Mouse (Mus musculus): Measurements from ENCODE around the gene Galnt14. TPM values are rescaled to one million over a fixed set of nuclear protein-coding genes. Genes with fewer than 3 reads are reported as not detected.

Galnt14 gene
- polyA plus RNA-seq, 1 experiment, result 21.5 TPM

DNA sequence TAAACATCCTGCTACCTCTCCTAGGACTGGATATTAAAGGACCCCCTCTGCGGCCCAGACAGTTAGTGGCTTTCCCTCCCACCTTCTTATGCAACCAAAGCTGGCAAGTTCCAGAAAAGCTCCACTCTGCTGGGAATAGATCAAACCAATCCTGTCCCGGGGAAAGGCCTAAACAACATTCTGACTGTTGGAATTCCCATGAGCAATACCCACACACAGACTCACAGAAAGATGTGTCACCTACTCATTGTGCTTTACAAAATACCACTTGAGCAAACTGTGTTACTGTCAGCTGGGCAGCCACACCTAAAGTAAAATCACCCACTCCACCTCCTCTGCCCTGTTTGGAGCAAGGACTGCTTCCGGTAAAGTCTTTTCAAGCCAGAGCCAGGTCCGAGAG is 207.6 kb downstream of the Galnt14 start:
- TF ChIP-seq CTCF (IDR thresholded peaks at IDR 0.05; ENCODE audit: extremely low read depth, insufficient read depth, low read length) (no peak), POLR2A (IDR thresholded peaks at IDR 0.05; ENCODE audit: extremely low read depth, insufficient read depth, low read length) (no peak)
- Histone ChIP-seq H3K4me1 (ENCODE audit: control insufficient read depth, insufficient read depth, low read length) (no peaks in the 10 kb centered on the region), H3K4me3 (ENCODE audit: insufficient read depth, low read length) (no peak overlapping the region), H3K27ac (ENCODE audit: insufficient read depth, low read length) (no peak overlapping the region)

DNA sequence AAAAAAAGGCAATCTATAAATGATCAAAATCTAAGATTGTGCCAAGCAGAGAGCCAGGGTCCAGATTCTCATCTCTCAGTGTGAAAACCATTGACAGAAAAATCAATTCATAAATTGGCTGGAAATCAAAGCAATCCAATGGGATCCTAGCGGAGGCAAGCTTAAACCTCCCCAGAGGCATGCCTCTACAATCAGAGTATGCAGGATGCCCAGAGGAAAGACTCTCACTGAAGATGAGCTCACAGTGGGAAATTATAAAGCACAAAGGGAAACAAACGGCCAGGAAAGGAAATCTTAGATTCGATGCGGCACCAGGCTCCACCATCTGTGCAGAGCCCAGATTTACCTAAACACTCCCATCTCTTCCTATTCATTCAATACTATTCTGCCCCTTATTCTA is 220.7 kb downstream of the Galnt14 start:
- no peak overlapping the region for H3K4me3 ChIP-seq (ENCODE audit: insufficient read depth, low read length)
- no peak for TF ChIP-seq CTCF (IDR thresholded peaks at IDR 0.05; ENCODE audit: extremely low read depth, insufficient read depth, low read length)
- TF ChIP-seq POLR2A (IDR thresholded peaks at IDR 0.05; ENCODE audit: extremely low read depth, insufficient read depth, low read length), result no peak
- H3K4me1 ChIP-seq (ENCODE audit: control insufficient read depth, insufficient read depth, low read length), result no peaks in the 10 kb centered on the region
- H3K27ac ChIP-seq (ENCODE audit: insufficient read depth, low read length), result no peak overlapping the region

DNA sequence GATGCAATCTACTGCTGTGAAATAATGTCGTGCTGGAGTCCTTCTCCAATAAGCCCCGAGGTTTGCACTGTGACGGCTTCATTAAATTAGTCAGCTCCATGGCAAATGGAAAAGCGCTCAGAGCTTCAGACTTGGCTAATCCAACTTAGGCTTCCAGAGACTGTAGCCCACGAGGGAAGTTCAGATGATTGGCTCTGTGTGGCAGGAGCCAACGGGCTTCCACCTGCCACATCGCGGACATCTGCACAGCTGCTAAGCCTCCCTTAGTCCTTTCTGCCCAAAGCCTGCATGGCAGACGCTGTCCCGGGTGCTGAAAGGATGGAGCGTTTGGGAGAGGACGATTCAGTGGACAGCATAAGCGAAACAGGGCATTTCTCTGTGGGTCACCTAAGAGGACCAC is 222.5 kb downstream of the Galnt14 start:
- no peak for TF ChIP-seq CTCF (IDR thresholded peaks at IDR 0.05; ENCODE audit: extremely low read depth, insufficient read depth, low read length)
- no peak for TF ChIP-seq POLR2A (IDR thresholded peaks at IDR 0.05; ENCODE audit: extremely low read depth, insufficient read depth, low read length)
- no peaks in the 10 kb centered on the region for H3K4me1 ChIP-seq (ENCODE audit: control insufficient read depth, insufficient read depth, low read length)
- no peak overlapping the region for H3K4me3 ChIP-seq (ENCODE audit: insufficient read depth, low read length)
- no peak overlapping the region for H3K27ac ChIP-seq (ENCODE audit: insufficient read depth, low read length)

DNA sequence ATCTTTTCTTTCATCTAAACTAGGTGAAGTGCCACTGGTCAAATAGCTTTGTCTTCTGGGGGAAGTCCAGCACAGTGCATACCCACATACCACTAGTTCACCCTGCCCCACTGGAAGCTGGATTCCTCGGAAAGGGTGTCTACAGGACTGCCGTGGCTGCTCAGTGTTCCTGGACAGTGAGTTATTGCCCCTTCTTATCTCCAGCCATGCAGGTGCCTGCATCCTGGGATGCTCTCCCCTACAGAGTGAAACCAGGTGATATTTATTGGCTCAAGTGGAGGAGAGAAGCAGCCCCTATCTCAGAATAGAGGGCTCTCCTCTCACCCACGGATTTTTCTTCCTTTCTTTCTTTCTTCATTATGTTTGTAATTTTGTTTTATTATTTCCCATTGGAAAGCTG is 222.9 kb downstream of the Galnt14 start:
- Histone ChIP-seq H3K4me1 (ENCODE audit: control insufficient read depth, insufficient read depth, low read length) (no peaks in the 10 kb centered on the region), H3K4me3 (ENCODE audit: insufficient read depth, low read length) (no peak overlapping the region), H3K27ac (ENCODE audit: insufficient read depth, low read length) (no peak overlapping the region)
- TF ChIP-seq POLR2A (IDR thresholded peaks at IDR 0.05; ENCODE audit: extremely low read depth, insufficient read depth, low read length) (no peak), CTCF (IDR thresholded peaks at IDR 0.05; ENCODE audit: extremely low read depth, insufficient read depth, low read length) (no peak)

DNA sequence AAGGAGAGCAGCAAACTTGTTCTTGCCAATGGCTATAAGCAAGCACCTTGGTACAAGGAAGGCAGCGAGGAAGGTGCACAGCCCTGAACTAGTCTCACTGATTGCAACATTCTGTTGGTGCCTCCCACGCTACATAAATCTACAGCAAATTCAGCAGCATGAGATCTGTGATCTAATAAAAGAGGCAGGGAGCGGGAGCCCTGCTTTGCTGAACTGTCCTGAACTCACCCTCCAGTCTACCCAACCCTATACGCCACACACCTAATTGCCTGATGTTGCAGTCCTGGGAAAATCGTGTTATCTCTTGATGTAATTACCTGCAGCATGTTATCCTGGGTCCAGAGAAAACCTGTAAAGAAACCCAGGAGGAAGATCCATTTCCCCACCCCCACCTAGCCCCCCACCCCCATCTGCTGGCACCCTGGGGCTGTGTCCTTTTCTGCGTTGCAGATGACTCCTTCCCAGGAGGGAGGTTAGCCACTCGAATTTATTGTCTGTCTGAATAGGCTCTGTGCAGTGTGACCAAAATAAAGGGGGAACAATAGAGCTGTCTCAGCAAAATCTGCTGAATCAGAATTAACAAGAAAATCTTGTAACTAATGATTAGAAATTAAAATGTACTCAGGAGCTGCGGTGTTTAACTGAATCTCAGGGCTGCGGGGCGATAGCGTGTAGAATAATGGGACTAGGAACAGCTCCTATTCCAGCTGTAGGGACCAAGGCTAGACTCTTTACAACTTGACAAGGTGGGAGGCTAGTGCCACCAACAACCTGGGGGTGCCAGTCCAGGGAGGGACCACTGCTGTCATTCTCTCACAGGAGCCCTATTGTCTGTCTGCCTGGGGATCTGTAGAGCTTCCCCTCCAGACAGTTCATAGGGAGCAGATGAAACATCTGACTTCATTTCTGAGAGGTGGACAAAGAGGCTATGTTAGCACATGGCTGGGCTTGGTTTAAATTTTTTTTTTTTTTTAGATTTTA is 232.9 kb downstream of the Galnt14 start:
- H3K4me3 ChIP-seq (ENCODE audit: insufficient read depth, low read length), result no peak overlapping the region
- no peak overlapping the region for H3K27ac ChIP-seq (ENCODE audit: insufficient read depth, low read length)
- TF ChIP-seq POLR2A (IDR thresholded peaks at IDR 0.05; ENCODE audit: extremely low read depth, insufficient read depth, low read length) (no peak), CTCF (IDR thresholded peaks at IDR 0.05; ENCODE audit: extremely low read depth, insufficient read depth, low read length) (no peak)
- no peaks in the 10 kb centered on the region for H3K4me1 ChIP-seq (ENCODE audit: control insufficient read depth, insufficient read depth, low read length)

DNA sequence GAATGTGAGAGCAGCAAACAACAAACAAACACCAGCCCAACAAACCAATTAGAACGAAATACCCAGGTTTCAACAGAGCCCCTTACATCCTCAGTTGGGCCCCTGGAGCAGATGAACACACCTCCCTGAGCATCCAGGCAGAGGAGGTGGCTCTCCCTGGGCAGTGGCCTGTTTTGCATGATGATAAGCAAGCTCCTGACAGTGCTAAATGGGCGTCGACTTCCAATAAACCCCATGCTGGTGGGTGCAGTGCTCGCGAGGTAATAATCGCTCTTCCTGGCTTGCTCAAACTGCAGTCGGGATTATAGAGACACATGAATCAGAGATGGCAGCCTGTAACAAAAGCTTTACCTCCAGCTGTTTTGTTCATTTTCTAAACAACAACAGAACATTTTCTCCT is 235.9 kb downstream of the Galnt14 start:
- Histone ChIP-seq H3K4me3 (ENCODE audit: insufficient read depth, low read length) (no peak overlapping the region), H3K27ac (ENCODE audit: insufficient read depth, low read length) (no peak overlapping the region), H3K4me1 (ENCODE audit: control insufficient read depth, insufficient read depth, low read length) (no peaks in the 10 kb centered on the region)
- TF ChIP-seq POLR2A (IDR thresholded peaks at IDR 0.05; ENCODE audit: extremely low read depth, insufficient read depth, low read length) (no peak), CTCF (IDR thresholded peaks at IDR 0.05; ENCODE audit: extremely low read depth, insufficient read depth, low read length) (no peak)

DNA sequence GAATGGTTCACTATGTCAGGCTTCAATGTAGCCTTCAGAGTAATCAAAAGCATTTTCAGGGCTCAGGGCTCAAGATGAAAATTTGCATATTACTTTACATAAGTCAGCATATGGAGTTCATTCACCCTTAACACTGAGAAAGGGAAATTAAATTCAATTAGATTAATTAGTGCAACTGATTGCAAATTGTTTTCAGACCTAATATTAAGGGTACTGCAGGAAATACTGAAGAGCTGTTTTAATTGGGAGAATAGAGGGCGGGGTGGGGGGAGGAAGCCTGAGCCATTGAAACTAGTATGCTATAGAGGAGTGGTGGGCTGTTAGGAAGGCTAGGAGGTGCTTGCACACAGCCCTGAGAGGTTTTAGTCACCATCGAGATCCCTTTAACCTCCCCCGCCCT is 237.2 kb downstream of the Galnt14 start:
- Histone ChIP-seq H3K27ac (ENCODE audit: insufficient read depth, low read length) (no peak overlapping the region), H3K4me1 (ENCODE audit: control insufficient read depth, insufficient read depth, low read length) (no peaks in the 10 kb centered on the region), H3K4me3 (ENCODE audit: insufficient read depth, low read length) (no peak overlapping the region)
- TF ChIP-seq CTCF (IDR thresholded peaks at IDR 0.05; ENCODE audit: extremely low read depth, insufficient read depth, low read length), result no peak
- TF ChIP-seq POLR2A (IDR thresholded peaks at IDR 0.05; ENCODE audit: extremely low read depth, insufficient read depth, low read length), result no peak

DNA sequence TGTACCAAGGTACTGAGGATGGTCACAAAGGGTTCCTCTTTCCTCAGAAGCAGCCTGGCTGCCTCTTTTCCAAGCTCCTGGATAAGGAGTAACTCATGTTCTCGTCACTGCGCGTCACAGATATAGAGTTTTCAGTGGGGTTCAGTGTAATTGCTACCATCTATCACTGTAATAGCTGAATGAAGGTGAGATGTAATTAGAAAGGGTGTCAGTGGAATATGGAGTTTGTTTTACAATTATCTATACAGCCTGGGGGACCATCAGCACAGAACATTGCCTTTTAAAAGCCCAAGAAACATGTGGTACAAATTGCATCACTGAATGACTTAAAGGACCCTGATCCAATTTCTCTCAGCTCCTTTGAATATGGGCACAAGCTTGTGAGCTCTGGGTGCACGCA is 249.4 kb downstream of the Galnt14 start:
- H3K4me1 ChIP-seq (ENCODE audit: control insufficient read depth, insufficient read depth, low read length), result no peaks in the 10 kb centered on the region
- no peak overlapping the region for H3K4me3 ChIP-seq (ENCODE audit: insufficient read depth, low read length)
- TF ChIP-seq POLR2A (IDR thresholded peaks at IDR 0.05; ENCODE audit: extremely low read depth, insufficient read depth, low read length) (no peak), CTCF (IDR thresholded peaks at IDR 0.05; ENCODE audit: extremely low read depth, insufficient read depth, low read length) (no peak)
- no peak overlapping the region for H3K27ac ChIP-seq (ENCODE audit: insufficient read depth, low read length)

DNA sequence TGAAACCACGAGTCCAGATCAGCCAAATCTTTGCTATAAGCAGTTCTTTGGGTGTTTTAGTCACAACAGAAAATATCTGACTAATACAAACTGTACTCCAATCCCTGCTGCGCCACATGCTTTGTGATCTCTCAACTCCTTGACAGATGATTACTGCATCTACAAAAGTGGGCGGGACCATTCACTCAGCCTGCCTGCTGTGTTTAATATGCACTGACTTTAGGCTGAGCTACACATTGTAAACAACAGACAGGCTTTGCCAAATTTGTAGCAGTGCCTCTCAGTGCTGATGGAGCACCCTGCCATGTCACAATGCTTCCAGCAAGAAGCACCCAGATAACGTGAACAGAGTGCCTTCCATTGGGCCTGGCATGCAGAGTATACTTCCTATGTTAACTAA is 251.5 kb downstream of the Galnt14 start:
- Histone ChIP-seq H3K4me1 (ENCODE audit: control insufficient read depth, insufficient read depth, low read length) (no peaks in the 10 kb centered on the region), H3K4me3 (ENCODE audit: insufficient read depth, low read length) (no peak overlapping the region), H3K27ac (ENCODE audit: insufficient read depth, low read length) (no peak overlapping the region)
- TF ChIP-seq POLR2A (IDR thresholded peaks at IDR 0.05; ENCODE audit: extremely low read depth, insufficient read depth, low read length) (no peak), CTCF (IDR thresholded peaks at IDR 0.05; ENCODE audit: extremely low read depth, insufficient read depth, low read length) (no peak)

DNA sequence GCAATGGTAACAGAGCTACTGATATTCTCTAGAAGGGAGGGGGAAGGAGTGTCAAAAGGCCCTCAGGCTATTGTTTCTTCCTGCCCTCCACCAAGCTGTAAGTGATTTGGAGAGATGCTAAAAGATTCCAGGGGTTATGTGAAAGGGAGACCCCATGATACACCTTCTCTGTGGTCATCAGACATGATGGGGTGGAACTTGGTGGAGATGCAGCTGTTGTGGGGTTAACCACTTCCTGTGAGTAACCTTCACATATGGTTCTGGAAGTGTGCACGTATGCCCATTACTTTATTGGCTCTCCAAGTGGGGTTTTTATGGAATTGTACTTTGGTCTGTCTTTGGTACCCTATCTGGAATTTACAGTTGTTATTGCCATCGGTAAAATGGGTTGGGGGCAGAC is 253.7 kb downstream of the Galnt14 start:
- H3K27ac ChIP-seq (ENCODE audit: insufficient read depth, low read length), result no peak overlapping the region
- H3K4me1 ChIP-seq (ENCODE audit: control insufficient read depth, insufficient read depth, low read length), result no peaks in the 10 kb centered on the region
- TF ChIP-seq POLR2A (IDR thresholded peaks at IDR 0.05; ENCODE audit: extremely low read depth, insufficient read depth, low read length) (no peak), CTCF (IDR thresholded peaks at IDR 0.05; ENCODE audit: extremely low read depth, insufficient read depth, low read length) (no peak)
- no peak overlapping the region for H3K4me3 ChIP-seq (ENCODE audit: insufficient read depth, low read length)

Data from cortical plate, adult 2 months (tissue).